Mouse (Mus musculus) 416B (cell line): Measurements from ENCODE around the gene Foxf1.
A peak's percentile ranks its signal among the peaks of the same experiment; 100 is the strongest.

Experiments
- DNase-seq: peaks from one replicate; pipeline ENCODE4 v3.0.0; 2011; ENCODE audit warnings: low read depth

The Foxf1 gene

GRCm38 (mm10) chr8:121082218-121083092 lies 1.7 kb upstream of the Foxf1 start:
- DNase-seq: no peak

GRCm38 (mm10) chr8:121083093-121083935 lies 872 bp upstream of the Foxf1 start:
- no peak for DNase-seq

- no peak for DNase-seq
Measured at GRCm38 (mm10) chr8:121083936-121084209, 313 bp upstream of the Foxf1 start.

GRCm38 (mm10) chr8:121085011-121085410 lies 825 bp downstream of the Foxf1 start:
- no peak for DNase-seq

- no peak for DNase-seq
Measured at GRCm38 (mm10) chr8:121085561-121085960, 1.4 kb downstream of the Foxf1 start.

- DNase-seq: no peak
Measured at GRCm38 (mm10) chr8:121086004-121086900, 2.1 kb downstream of the Foxf1 start.

- no peak for DNase-seq
Measured at GRCm38 (mm10) chr8:121088281-121088680, 4.1 kb downstream of the Foxf1 start.

- no peak for DNase-seq
Measured at GRCm38 (mm10) chr8:121088871-121089630, 4.9 kb downstream of the Foxf1 start.

GRCm38 (mm10) chr8:121089631-121090380 lies 5.6 kb downstream of the Foxf1 start:
- DNase-seq: no peak

GRCm38 (mm10) chr8:121090716-121091115 lies 6.5 kb downstream of the Foxf1 start:
- DNase-seq: no peak

GRCm38 (mm10) chr8:121092141-121092540 lies 8.0 kb downstream of the Foxf1 start:
- DNase-seq: no peak

GRCm38 (mm10) chr8:121092627-121093026 lies 8.4 kb downstream of the Foxf1 start:
- peak; percentile 77 for DNase-seq

- DNase-seq: no peak
Measured at GRCm38 (mm10) chr8:121093496-121093895, 9.3 kb downstream of the Foxf1 start.

GRCm38 (mm10) chr8:121104049-121104818 lies 20.0 kb downstream of the Foxf1 start:
- DNase-seq: peak; percentile 66

GRCm38 (mm10) chr8:121107668-121108656 lies 23.8 kb downstream of the Foxf1 start, which contains the start of gene Mthfsd:
Mthfsd (minus strand) TSS chr8:121108392.
- DNase-seq: peak; percentile 97

- DNase-seq: no peak
Measured at GRCm38 (mm10) chr8:121108657-121109056, 24.5 kb downstream of the Foxf1 start.

- DNase-seq: no peak
Measured at GRCm38 (mm10) chr8:121111145-121111907, 27.1 kb downstream of the Foxf1 start.

- peak; percentile 91 for DNase-seq
Measured at GRCm38 (mm10) chr8:121113261-121113660, 29.1 kb downstream of the Foxf1 start.
